Mouse (Mus musculus): ENCODE measurements at regions not wholly inside any gene's neighbourhood (a gene's known extent, or its start where the extent isn't known, plus 50 kb on each side); places are given as distances from the start of the nearest gene placed in this dataset.
"Not testable (repeated sequence)": the region's sequence is repeated elsewhere in the genome, so short reads cannot be mapped to it uniquely, and the experiment has no call there.

- not testable (repeated sequence) for H3K4me3 ChIP-seq (ENCODE audit: low read depth, low read length); H3K9me3 ChIP-seq (replicated peaks; ENCODE audit: control insufficient read depth, low read length); H3K9ac ChIP-seq (ENCODE audit: low read depth, low read length); ATAC-seq (replicated peaks; ENCODE audit: insufficient number of reproducible peaks, low FRiP score, low TSS enrichment); H3K36me3 ChIP-seq (ENCODE audit: control insufficient read depth, insufficient read depth, low read length); H3K27ac ChIP-seq (ENCODE audit: low read depth, low read length); H3K27me3 ChIP-seq (ENCODE audit: control insufficient read depth, insufficient read depth, low read length); H3K4me1 ChIP-seq (ENCODE audit: control insufficient read depth, insufficient read depth, low read length)
- peak overlapping the region; percentile 32; the same call in 1 of the 2 replicates for H3K4me2 ChIP-seq
- WGBS (ENCODE audit: insufficient replicate concordance), result 61% methylated on average over 27 of the region's 27 CpGs
Observed at GRCm38 (mm10) chr19:3083438-3083837, 199.3 kb upstream of the Mrpl21 start.

- not testable (repeated sequence) for H3K27ac ChIP-seq (ENCODE audit: low read depth, low read length); H3K4me3 ChIP-seq (ENCODE audit: low read depth, low read length); ATAC-seq (replicated peaks; ENCODE audit: insufficient number of reproducible peaks, low FRiP score, low TSS enrichment); H3K27me3 ChIP-seq (ENCODE audit: control insufficient read depth, insufficient read depth, low read length); H3K4me1 ChIP-seq (ENCODE audit: control insufficient read depth, insufficient read depth, low read length); H3K9ac ChIP-seq (ENCODE audit: low read depth, low read length); H3K9me3 ChIP-seq (replicated peaks; ENCODE audit: control insufficient read depth, low read length); H3K4me2 ChIP-seq; H3K36me3 ChIP-seq (ENCODE audit: control insufficient read depth, insufficient read depth, low read length)
- 78% methylated on average over 5 of the region's 5 CpGs for WGBS (ENCODE audit: insufficient replicate concordance)
Observed at GRCm38 (mm10) chr19:3091771-3092170, 190.9 kb upstream of the Mrpl21 start.
